Mouse (Mus musculus) kidney, embryonic 15.5 days (tissue): ENCODE measurements around the gene Tm9sf4. TPM values are rescaled to one million over a fixed set of nuclear protein-coding genes. Genes with fewer than 3 reads are reported as not detected.

Source experiments
- ATAC-seq: fragments of 200-750 bp; cut with Nextera tagmentation; replicated peaks from 2 replicates; pipeline ENCODE4 v1.8.0; 2017; ENCODE audit warnings: moderate TSS enrichment; ENCODE audit not compliant: low FRiP score
- H3K27ac ChIP-seq: fragments of 300-500 bp; sonication (generic); 2 replicates; pipeline ENCODE4 v1.5.1; 2015; ENCODE audit warnings: mild to moderate bottlenecking, inconsistent platforms
- H3K27me3 ChIP-seq: fragments of 300-500 bp; sonication (generic); 2 replicates; pipeline ENCODE4 v1.6.1; 2015; ENCODE audit warnings: inconsistent platforms
- H3K36me3 ChIP-seq: fragments of 300-500 bp; sonication (generic); 2 replicates; pipeline ENCODE4 v1.6.1; 2015; ENCODE audit warnings: inconsistent platforms
- H3K4me1 ChIP-seq: fragments of 300-500 bp; sonication (generic); 2 replicates; pipeline ENCODE4 v1.6.1; 2015; ENCODE audit warnings: inconsistent platforms
- H3K4me2 ChIP-seq: fragments of 300-500 bp; sonication (generic); 2 replicates; pipeline ENCODE4 v1.6.1; 2015; ENCODE audit warnings: moderate library complexity, mild to moderate bottlenecking, inconsistent platforms
- H3K4me3 ChIP-seq: fragments of 300-500 bp; sonication (generic); replicated peaks from 2 replicates; pipeline ENCODE4 v1.5.1; 2015; ENCODE audit warnings: mild to moderate bottlenecking, inconsistent platforms
- H3K9ac ChIP-seq: fragments of 300-500 bp; sonication (generic); 2 replicates; pipeline ENCODE4 v1.6.1; 2015; ENCODE audit warnings: mild to moderate bottlenecking, inconsistent platforms
- H3K9me3 ChIP-seq: fragments of 300-500 bp; sonication (generic); replicated peaks from 2 replicates; pipeline ENCODE4 v1.6.1; 2016; ENCODE audit warnings: inconsistent platforms
- WGBS: fragments of 180-500 bp; shearing (Covaris S2); methylation state at CpG from one replicate; pipeline ENCODE4 v1.1.7; 2015; ENCODE audit warnings: mixed read lengths; 5-methylcytosine and 5-hydroxymethylcytosine counted together
- polyA plus RNA-seq: library from polyadenylated mRNA; unstranded; fragments of >200 nt; fragmentation: Nextera tagmentation; extraction: Ambion mirVana; gene quantifications from 2 replicates; pipeline ENCODE4 v1.2.1, GENCODE M21; 2015

Gene Tm9sf4
- polyA plus RNA-seq, 1 experiment from 2014 or later, result 90.9 TPM

DNA sequence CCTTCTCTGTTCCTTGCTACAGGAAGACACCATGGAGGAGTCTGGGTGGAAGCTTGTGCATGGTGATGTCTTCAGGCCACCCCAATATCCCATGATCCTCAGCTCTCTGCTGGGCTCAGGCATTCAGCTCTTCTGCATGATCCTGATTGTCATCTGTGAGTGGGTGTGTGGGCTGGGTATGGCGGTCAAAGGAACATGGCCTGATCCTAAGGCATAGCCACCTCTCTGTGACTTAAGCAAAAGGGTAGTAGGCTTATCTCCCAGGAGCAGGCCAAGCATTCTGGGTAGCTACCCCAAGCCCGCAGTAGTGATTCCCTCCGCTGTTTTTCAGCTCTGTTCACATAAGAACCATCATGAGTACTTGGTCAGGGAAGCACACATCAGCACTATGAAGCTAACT, 33.2 kb downstream of the Tm9sf4 start:
- Histone ChIP-seq H3K27me3 (no peaks in the 10 kb centered on the region), H3K4me3 (no peak overlapping the region), H3K36me3 (peaks cover 97% of the 10 kb centered on the region), H3K9me3 (no peaks in the 10 kb centered on the region), H3K4me2 (no peak overlapping the region), H3K4me1 (no peaks in the 10 kb centered on the region), H3K27ac (no peak overlapping the region), H3K9ac (no peak overlapping the region)
- ATAC-seq, result no peak
- WGBS, result 95% methylated on average over 3 of the region's 3 CpGs

GRCm38 (mm10) chr2:153198485-153198884, 37.4 kb downstream of the Tm9sf4 start:
- H3K9ac ChIP-seq, result no peak overlapping the region
- H3K27ac ChIP-seq, result no peak overlapping the region
- H3K27me3 ChIP-seq, result no peaks in the 10 kb centered on the region
- 66% methylated on average over 5 of the region's 5 CpGs for WGBS
- no peaks in the 10 kb centered on the region for H3K9me3 ChIP-seq
- H3K4me2 ChIP-seq, result no peak overlapping the region
- peaks cover 92% of the 10 kb centered on the region for H3K36me3 ChIP-seq
- ATAC-seq, result no peak
- H3K4me1 ChIP-seq, result no peaks in the 10 kb centered on the region
- H3K4me3 ChIP-seq, result no peak overlapping the region

GRCm38 (mm10) chr2:153199114-153199513, 38.0 kb downstream of the Tm9sf4 start:
- no peak for ATAC-seq
- Histone ChIP-seq H3K4me3 (no peak overlapping the region), H3K36me3 (peaks cover 92% of the 10 kb centered on the region), H3K4me2 (no peak overlapping the region), H3K27ac (no peak overlapping the region), H3K9ac (no peak overlapping the region), H3K27me3 (no peaks in the 10 kb centered on the region), H3K9me3 (no peaks in the 10 kb centered on the region), H3K4me1 (no peaks in the 10 kb centered on the region)
- 78% methylated on average over 2 of the region's 2 CpGs for WGBS

GRCm38 (mm10) chr2:153202766-153203165, 41.7 kb downstream of the Tm9sf4 start:
- Histone ChIP-seq H3K9me3 (no peaks in the 10 kb centered on the region), H3K4me2 (no peak overlapping the region), H3K27ac (no peak overlapping the region), H3K9ac (no peak overlapping the region), H3K4me1 (no peaks in the 10 kb centered on the region), H3K36me3 (peaks cover 93% of the 10 kb centered on the region), H3K4me3 (no peak overlapping the region), H3K27me3 (no peaks in the 10 kb centered on the region)
- no peak for ATAC-seq
- 75% methylated on average over 1 of the region's 1 CpGs for WGBS

DNA sequence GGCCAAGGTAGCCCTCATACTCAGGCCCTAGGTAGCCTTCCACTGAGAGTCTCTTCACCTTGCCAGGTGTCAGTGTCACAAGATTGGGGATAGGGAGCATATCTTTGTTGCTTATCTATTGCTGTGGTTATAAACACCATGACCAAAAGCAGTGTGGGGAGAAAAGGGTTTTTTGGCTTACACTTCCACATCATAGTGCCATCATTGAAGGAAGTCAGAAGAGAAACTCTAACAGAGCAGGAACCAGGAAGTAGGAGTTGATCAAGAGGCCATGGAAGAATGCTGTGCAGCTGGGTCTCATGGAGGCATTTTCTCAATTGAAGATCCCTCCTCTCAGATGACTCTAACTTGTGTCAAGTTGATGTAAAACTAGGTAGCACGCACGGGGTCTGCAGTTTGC, 47.0 kb downstream of the Tm9sf4 start:
- Histone ChIP-seq H3K27me3 (no peaks in the 10 kb centered on the region), H3K4me1 (no peaks in the 10 kb centered on the region), H3K9ac (no peak overlapping the region), H3K27ac (no peak overlapping the region), H3K9me3 (no peaks in the 10 kb centered on the region), H3K36me3 (peaks cover 73% of the 10 kb centered on the region), H3K4me2 (no peak overlapping the region), H3K4me3 (no peak overlapping the region)
- 95% methylated on average over 2 of the region's 2 CpGs for WGBS
- ATAC-seq, result no peak

- peaks cover 62% of the 10 kb centered on the region for H3K36me3 ChIP-seq
- H3K27ac ChIP-seq, result no peak overlapping the region
- H3K4me2 ChIP-seq, result no peak overlapping the region
- H3K4me3 ChIP-seq, result no peak overlapping the region
- no peak for ATAC-seq
- WGBS, result 81% methylated on average over 5 of the region's 5 CpGs
- H3K9ac ChIP-seq, result no peak overlapping the region
- H3K9me3 ChIP-seq, result no peaks in the 10 kb centered on the region
- no peaks in the 10 kb centered on the region for H3K27me3 ChIP-seq
- no peaks in the 10 kb centered on the region for H3K4me1 ChIP-seq
Observed at GRCm38 (mm10) chr2:153209286-153209685, 48.2 kb downstream of the Tm9sf4 start.

GRCm38 (mm10) chr2:153211451-153211850, 50.3 kb downstream of the Tm9sf4 start:
- WGBS, result 92% methylated on average over 5 of the region's 5 CpGs

GRCm38 (mm10) chr2:153213351-153213750, 52.2 kb downstream of the Tm9sf4 start:
- no peaks in the 10 kb centered on the region for H3K4me1 ChIP-seq
- peaks cover 22% of the 10 kb centered on the region for H3K36me3 ChIP-seq
- no peaks in the 10 kb centered on the region for H3K27me3 ChIP-seq
- no peaks in the 10 kb centered on the region for H3K9me3 ChIP-seq
- ATAC-seq, result no peak
- no peak overlapping the region for H3K9ac ChIP-seq
- no peak overlapping the region for H3K4me3 ChIP-seq
- H3K4me2 ChIP-seq, result no peak overlapping the region
- no peak overlapping the region for H3K27ac ChIP-seq
- WGBS, result 86% methylated on average over 4 of the region's 4 CpGs

More at GRCm38 (mm10) chr2:153211451-153211850, 50.3 kb downstream of the Tm9sf4 start:
- no peak overlapping the region for H3K27ac ChIP-seq
- no peak overlapping the region for H3K4me3 ChIP-seq
- H3K9ac ChIP-seq, result no peak overlapping the region
- H3K36me3 ChIP-seq, result peaks cover 41% of the 10 kb centered on the region
- no peaks in the 10 kb centered on the region for H3K27me3 ChIP-seq
- ATAC-seq, result no peak
- no peak overlapping the region for H3K4me2 ChIP-seq
- no peaks in the 10 kb centered on the region for H3K9me3 ChIP-seq
- no peaks in the 10 kb centered on the region for H3K4me1 ChIP-seq

- H3K9me3 ChIP-seq, result no peaks in the 10 kb centered on the region
- WGBS, result 63% methylated on average over 6 of the region's 6 CpGs
- H3K4me3 ChIP-seq, result no peak overlapping the region
- H3K9ac ChIP-seq, result no peak overlapping the region
- H3K27me3 ChIP-seq, result no peaks in the 10 kb centered on the region
- no peak overlapping the region for H3K4me2 ChIP-seq
- H3K36me3 ChIP-seq, result peaks cover 7% of the 10 kb centered on the region
- H3K4me1 ChIP-seq, result no peaks in the 10 kb centered on the region
- no peak overlapping the region for H3K27ac ChIP-seq
- no peak for ATAC-seq
Observed at GRCm38 (mm10) chr2:153214771-153215259, 53.7 kb downstream of the Tm9sf4 start.

DNA sequence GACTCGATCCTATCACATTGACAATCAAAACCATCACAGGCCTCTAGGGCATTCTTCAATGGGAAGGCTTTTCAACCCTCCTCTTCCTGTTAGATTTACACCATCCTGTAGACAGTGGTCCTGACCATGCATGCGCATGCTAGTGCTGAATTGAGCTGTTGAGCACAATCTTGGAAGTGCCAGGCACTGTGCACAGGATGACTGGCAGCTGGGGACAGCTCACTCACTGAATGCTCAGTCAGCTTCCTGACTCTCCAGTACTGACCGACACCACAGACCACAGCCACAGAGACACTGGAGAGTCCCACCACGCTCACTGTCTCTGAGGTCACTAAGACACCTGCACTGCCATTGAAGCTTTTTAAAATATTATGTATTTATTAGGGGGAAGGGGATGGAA, 54.3 kb downstream of the Tm9sf4 start:
- Histone ChIP-seq H3K4me3 (no peak overlapping the region), H3K9ac (no peak overlapping the region), H3K27ac (no peak overlapping the region), H3K9me3 (no peaks in the 10 kb centered on the region), H3K4me2 (no peak overlapping the region), H3K36me3 (0 out of 2 replicates have a peak, but pooled peaks cover under 1% of the 10 kb centered on the region), H3K27me3 (no peaks in the 10 kb centered on the region), H3K4me1 (no peaks in the 10 kb centered on the region)
- 83% methylated on average over 4 of the region's 4 CpGs for WGBS
- ATAC-seq, result no peak

- H3K36me3 ChIP-seq, result no peaks in the 10 kb centered on the region
- no peak overlapping the region for H3K27ac ChIP-seq
- H3K9me3 ChIP-seq, result no peaks in the 10 kb centered on the region
- no peak overlapping the region for H3K4me2 ChIP-seq
- no peak overlapping the region for H3K4me3 ChIP-seq
- H3K4me1 ChIP-seq, result no peaks in the 10 kb centered on the region
- no peak overlapping the region for H3K9ac ChIP-seq
- WGBS, result 83% methylated on average over 10 of the region's 10 CpGs
- no peak for ATAC-seq
- H3K27me3 ChIP-seq, result no peaks in the 10 kb centered on the region
Observed at GRCm38 (mm10) chr2:153217826-153218340, 56.8 kb downstream of the Tm9sf4 start.

DNA sequence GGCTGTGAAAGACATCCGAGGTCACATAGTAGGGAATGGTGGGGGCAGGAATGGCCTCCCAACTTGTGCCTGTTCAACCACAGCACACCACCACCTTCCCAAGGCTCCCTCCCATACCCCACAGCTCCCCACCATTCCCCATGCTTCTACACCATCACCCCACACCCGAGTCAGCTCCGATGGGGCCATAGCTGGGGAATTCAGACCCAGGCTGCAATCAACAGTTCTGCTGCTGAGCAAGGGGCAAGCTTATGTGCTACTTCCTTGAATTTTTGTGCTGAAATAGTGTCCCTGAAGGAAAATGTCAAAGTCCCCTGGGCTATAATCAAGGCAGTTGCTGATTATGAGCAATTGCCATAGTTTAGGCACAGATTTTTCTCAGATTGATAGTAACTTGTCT, 57.4 kb downstream of the Tm9sf4 start:
- no peak overlapping the region for H3K4me2 ChIP-seq
- H3K27ac ChIP-seq, result no peak overlapping the region
- no peaks in the 10 kb centered on the region for H3K9me3 ChIP-seq
- ATAC-seq, result no peak
- no peak overlapping the region for H3K9ac ChIP-seq
- H3K4me3 ChIP-seq, result no peak overlapping the region
- no peaks in the 10 kb centered on the region for H3K36me3 ChIP-seq
- WGBS, result 74% methylated on average over 3 of the region's 3 CpGs
- no peaks in the 10 kb centered on the region for H3K27me3 ChIP-seq
- no peaks in the 10 kb centered on the region for H3K4me1 ChIP-seq

GRCm38 (mm10) chr2:153221620-153222019, 60.5 kb downstream of the Tm9sf4 start:
- Histone ChIP-seq H3K9me3 (no peaks in the 10 kb centered on the region), H3K4me3 (no peak overlapping the region), H3K27me3 (no peaks in the 10 kb centered on the region), H3K27ac (no peak overlapping the region), H3K36me3 (no peaks in the 10 kb centered on the region), H3K4me2 (no peak overlapping the region), H3K4me1 (peaks cover 13% of the 10 kb centered on the region), H3K9ac (no peak overlapping the region)
- WGBS, result 83% methylated on average over 4 of the region's 4 CpGs
- ATAC-seq, result no peak; the same call in 1 of the 2 replicates
